Mouse (Mus musculus) lung, postnatal 36 days (tissue): Measurements from ENCODE around the gene Myh7b.
A peak's percentile ranks its signal among the peaks of the same experiment; 100 is the strongest.

Source experiments
- DNase-seq: peaks from one replicate; pipeline ENCODE4 v3.0.0; 2022; ENCODE audit warnings: mixed read lengths

The Myh7b gene

GRCm38 (mm10) chr2:155635961-155636360 lies 24.9 kb downstream of the Myh7b start:
- DNase-seq, result no peak

DNA sequence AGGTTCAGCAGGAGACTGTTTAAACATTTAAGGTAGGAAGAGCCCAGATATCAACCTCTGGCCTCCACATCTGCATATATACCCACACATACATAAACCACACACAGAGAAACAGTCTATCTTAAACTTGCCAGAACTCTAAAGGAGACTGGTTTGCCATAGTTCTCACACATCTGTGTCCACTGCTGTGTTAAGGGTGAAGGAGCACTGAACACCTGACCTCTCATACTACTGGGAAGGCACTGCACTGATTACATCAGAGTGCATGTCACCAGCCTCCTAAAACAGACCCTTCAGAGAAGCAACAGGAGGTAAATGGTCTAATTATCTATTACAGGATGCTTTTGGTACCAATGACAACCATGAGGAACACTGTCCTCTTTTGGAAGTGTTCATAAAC lies 25.9 kb downstream of the Myh7b start:
- DNase-seq, result no peak

GRCm38 (mm10) chr2:155637411-155637810 lies 26.4 kb downstream of the Myh7b start:
- DNase-seq, result peak; percentile 24

DNA sequence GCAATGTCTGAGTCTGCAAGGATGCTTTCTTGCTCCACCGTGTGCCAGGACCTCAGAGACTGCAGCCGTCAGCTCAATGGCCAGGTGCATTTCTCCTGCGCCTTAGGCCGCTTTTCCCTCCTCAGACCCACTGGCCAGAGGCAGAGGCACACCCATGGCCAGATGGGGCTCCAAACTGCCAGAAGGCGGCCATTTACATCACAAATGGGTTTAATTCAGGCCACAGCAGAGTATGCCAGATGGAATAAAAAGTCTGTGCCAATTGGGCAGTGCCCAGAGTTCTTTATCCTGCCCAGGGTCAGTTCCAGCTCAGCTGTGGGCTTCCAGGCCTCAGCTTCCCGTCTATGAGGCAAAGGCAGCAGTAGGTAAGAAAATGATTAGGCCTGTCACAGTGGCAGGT lies 29.6 kb downstream of the Myh7b start:
- DNase-seq, result no peak

GRCm38 (mm10) chr2:155641540-155642472 lies 30.8 kb downstream of the Myh7b start:
- no peak for DNase-seq

DNA sequence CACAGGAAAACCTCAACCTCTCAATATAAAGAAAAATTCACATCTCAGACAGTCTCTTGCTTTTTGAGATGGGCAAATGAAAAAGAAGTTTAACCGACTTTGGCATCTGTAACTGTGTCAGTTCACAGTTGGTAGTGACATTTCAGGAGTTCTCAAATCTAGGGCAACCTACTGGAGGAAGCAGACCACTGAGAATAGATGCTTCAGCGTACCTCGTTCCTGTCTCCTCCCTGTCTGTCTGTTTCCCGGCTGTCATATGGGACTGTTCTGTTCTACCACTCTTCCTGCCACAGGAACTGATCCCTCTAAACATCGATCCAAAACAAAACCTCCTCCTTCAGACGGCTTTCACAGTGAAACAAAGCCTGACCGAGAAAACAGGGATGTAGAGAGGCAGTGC lies 34.7 kb downstream of the Myh7b start:
- DNase-seq, result no peak

DNA sequence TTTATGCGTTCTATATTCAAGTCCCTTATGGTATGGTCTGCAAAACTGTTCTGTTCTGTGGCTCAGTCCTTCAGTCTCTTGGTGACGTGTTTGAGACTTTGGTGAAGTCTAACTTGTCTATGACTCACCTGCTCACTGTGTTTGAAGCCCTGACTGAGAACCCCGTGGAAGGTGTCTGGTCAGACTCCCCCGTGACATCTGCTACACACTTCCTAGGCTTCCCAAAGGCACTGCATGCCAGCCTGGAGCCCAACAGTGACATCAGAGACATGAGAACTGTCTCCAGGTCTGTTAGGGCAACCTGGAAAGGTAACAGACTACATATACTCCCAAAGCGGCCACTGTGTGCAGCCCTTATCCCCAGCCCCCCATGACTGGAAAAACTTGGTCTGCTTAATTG lies 41.6 kb downstream of the Myh7b start:
- DNase-seq, result no peak

DNA sequence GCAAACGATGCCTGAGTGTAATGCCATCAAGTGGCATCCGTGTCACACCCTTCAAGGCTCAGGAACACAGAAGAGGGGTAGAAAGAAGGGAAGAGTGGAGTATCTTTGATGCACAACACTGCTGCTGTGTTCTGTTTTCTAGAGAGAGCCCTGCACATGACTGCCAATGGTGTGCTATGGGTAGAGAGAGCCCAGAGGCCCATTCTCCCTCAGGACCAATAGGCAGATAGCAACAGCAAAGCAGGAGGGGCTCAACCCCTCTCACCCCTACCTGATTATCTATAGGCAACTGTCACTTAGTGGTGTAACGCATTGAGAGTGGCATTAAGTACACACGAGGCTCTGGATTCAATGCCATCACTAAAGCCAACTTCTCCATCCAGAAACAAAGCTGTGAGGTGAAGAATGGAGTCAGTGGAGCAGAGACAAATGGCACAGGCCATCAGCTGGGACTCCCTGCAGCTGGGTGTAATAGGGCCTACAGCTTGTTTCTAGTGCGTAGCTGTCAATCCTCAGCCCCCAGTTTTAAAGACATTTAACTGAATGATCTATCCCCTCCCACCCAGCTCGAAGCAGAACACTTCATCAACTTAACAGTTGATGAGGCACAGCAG lies 44.9 kb downstream of the Myh7b start:
- no peak for DNase-seq

GRCm38 (mm10) chr2:155662390-155662789 lies 51.4 kb downstream of the Myh7b start:
- no peak for DNase-seq

DNA sequence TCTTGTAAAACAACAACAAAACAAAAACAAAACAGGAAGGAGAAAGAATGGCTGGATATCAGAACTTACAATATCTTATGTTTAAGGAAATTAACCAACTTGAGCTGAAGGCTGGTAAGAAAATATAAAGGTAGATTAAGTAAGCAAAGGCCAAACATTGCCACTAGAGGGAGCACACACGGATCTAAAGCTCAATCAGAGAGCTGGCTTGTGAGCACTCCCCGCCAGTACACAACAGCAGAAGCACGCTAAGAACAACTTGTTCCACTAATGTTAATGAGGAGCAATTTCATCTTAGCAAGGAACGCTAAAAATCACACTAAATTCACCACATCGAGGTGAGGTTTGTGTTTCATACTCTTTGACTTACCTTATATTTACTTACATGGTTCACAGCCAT lies 52.1 kb downstream of the Myh7b start:
- DNase-seq, result peak; percentile 80

GRCm38 (mm10) chr2:155663910-155664460 lies 53.0 kb downstream of the Myh7b start:
- DNase-seq, result no peak

GRCm38 (mm10) chr2:155667881-155668280 lies 56.9 kb downstream of the Myh7b start:
- DNase-seq, result no peak

DNA sequence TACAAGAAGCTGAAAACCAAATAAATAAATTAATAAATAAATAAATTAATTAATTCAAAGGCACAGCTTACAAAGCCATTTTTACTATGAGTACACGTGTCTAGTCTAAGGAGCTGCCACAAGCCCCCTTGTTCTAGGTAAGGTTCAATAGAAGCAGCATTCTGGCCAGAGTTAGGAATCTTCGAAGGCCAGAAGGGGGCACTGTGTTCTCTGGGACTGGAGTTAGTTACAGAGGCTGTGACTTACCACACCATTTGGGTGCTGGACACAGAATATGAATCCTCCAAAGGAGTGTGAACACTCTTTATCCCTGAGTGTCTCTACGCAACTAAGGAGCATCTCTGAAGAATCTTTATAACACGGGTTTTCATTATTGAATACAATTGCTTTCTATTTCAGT lies 57.4 kb downstream of the Myh7b start:
- DNase-seq, result peak; percentile 63

GRCm38 (mm10) chr2:155671236-155671635 lies 60.2 kb downstream of the Myh7b start:
- DNase-seq, result peak; percentile 32

- DNase-seq, result peak; percentile 86
These were observed 62.5 kb downstream of the Myh7b start for GRCm38 (mm10) chr2:155673546-155673945.

DNA sequence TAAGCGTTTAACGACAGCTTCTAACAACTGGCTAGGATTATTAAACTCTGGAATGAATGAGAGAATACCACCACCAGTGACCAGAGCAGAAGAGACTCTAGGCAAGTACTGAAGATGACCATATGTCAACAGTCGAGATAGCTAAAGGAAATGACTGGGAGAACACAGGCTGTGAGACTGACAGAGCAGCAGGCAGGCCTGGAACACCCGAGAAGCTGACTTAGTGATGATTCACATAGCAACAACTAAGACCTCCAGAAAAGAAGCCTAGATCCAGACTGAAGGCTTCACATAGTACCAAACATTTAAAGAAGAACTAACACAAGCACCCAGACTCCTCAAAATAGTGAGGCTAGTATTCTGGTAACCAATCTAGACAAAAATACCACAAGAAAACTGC lies 64.1 kb downstream of the Myh7b start:
- no peak for DNase-seq

GRCm38 (mm10) chr2:155679586-155680110 lies 68.6 kb downstream of the Myh7b start:
- DNase-seq, result no peak

DNA sequence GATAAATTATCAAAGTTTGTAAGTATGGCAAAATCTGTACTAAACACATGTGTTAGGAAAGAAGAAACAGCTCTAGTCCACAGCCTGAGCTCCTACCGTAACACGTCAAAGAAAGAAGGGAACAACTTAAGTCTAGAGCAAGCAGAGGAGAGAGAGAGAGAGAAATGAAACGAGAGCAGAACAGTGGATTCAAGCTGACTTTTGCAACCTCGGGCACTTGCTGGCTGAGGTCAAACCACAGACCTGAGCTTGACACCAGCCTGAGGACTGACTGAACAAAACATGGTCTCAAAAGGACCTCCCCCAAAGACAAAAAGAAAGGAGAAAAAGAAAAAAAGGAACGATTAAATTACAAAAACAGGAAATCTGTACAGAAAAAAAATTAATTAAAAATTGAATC lies 69.6 kb downstream of the Myh7b start:
- no peak for DNase-seq

DNA sequence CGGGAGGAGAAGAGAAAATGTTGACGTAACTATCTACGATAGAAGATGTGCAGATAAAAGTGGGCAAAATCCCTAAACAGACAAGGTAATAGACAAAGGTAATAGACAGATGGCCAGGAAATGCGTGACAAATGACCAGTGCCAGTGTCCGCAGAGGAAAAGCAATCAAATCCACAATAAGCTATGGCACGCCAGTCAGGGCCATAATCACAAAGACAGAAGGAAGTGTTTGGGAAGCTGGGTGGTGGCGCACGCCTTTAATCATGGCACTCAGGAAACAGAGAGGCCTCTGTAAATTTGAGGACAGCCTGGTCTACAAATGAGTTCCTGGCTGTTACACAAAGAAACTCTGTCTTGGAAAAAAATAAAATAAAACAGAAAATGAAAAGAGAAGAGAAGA lies 70.2 kb downstream of the Myh7b start:
- no peak for DNase-seq

DNA sequence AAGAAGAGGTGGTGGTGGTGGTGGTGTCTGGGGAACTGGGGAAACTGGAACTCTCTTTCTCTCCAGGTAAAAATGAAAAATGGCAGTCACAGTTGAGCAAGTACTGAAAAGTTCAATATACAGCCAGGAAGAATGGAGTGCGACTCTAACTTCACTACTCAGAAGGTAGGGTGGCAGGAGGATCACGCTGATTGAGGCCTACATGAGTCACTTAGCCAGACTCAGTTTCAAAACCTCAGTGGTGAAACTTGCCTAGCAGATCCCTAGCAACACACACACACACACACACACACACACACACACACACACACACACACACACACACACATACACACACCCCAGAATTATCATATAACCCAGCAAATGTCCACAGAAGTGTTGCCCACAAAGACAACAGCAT lies 70.9 kb downstream of the Myh7b start:
- DNase-seq, result peak; percentile 35

GRCm38 (mm10) chr2:155683137-155683536 lies 72.1 kb downstream of the Myh7b start:
- DNase-seq, result no peak

GRCm38 (mm10) chr2:155683821-155684220 lies 72.8 kb downstream of the Myh7b start:
- no peak for DNase-seq
